Mouse (Mus musculus) testis, postnatal 14 days (tissue): Measurements from ENCODE around the gene Hoxa7.
A peak's percentile ranks its signal among the peaks of the same experiment; 100 is the strongest.

Experiments
- DNase-seq: peaks from one replicate; pipeline ENCODE4 v3.0.0; 2021; ENCODE audit warnings: low spot score

Hoxa7 gene

GRCm38 (mm10) chr6:52175864-52176263 lies 45.8 kb downstream of the Hoxa7 start:
- no peak for DNase-seq

DNA sequence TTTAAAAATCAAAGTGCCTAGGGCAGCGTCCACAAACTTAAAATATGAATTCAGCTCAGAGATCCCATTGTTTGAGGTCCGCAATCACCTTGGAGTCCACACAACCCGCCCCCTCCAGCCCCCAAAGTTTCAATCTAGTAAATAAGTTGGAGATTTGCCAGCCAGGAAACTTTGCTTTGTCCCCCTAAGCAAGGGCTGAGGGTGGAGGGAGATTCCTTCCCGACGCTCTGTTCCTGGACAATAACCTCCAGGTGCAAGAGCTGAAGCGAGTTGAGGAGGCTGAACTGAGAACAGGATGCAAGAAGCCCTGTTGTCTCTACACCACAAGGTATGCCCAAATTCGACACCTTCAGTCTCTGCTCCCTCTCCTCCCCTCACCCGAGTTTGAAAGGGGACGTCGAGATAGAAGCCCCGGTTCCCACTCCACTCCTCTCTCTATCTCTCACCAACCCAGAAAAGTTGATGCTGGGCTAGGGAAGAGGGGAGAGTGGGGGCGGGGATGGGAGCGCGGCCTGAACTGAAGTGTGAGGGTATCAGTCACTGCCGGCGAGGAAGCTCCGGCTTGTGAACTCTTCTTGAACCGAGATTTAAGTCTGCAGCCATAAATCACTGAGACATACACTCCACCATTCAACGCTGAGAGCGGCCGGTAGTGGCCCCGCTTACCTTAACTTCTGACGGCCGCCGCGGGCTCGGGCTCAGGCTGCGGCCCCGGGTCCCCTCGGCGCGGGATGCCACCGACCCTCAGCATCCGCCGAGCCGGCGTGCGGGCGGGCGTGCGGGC lies 46.5 kb downstream of the Hoxa7 start:
- DNase-seq, result no peak

DNA sequence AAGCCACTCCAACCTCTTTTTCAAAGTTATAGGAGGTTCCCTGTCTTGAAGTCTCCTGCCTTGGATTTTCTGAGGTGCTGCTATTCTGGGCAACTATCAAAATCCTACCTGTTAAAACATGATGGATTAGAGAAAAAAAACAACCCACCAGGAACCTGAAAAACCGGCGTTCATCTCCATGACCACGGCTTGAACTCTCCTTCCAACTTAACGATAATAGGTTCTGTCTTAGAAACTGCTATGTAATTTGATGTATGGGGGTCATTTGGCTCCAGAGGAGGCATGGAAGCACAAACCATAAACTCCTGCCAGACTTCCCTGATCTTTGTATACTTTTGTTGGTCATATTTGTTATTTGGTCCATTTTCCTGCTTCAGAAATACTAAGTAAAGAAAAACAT lies 48.0 kb downstream of the Hoxa7 start:
- no peak for DNase-seq

- DNase-seq, result peak; percentile 83
Measured at GRCm38 (mm10) chr6:52172501-52172900, 49.2 kb downstream of the Hoxa7 start.

GRCm38 (mm10) chr6:52171938-52172337 lies 49.7 kb downstream of the Hoxa7 start:
- DNase-seq, result no peak

- DNase-seq, result no peak
Measured at GRCm38 (mm10) chr6:52171331-52171730, 50.3 kb downstream of the Hoxa7 start.

GRCm38 (mm10) chr6:52170898-52171223 lies 50.8 kb downstream of the Hoxa7 start:
- DNase-seq, result no peak

DNA sequence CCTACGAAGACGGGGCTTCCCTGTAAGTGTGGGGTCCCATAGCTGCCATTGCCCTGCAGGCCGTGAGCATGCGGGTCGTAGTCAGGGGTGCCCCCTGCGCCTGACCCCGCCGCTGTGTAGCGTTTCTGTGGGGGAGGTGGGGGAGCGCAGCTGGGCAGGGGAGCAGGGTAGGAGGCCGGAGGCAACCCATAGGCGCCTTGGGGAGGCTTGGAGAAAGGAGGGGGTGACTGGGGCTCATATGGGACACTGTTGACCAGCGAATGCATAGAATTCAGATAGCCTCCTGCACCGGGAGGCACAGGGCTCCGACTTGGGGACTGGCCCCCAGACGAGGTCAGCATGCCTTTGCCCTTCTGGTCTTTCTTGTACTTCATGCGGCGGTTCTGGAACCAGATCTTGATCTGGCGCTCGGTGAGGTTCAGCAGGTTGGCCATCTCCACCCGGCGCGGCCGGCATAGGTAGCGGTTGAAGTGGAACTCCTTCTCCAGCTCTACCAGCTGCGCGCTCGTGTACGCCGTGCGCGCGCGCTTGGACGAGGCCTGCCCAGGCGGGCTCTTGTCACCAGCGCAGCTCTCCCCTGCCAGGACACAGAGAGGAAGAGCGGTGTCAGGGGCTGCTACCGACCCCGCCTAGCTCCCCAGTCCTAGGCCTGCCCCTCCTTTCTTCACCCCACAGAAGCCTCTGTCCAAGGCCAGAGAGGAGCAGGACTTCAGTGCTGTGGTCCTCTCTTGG lies 51.3 kb downstream of the Hoxa7 start:
- DNase-seq, result no peak

DNA sequence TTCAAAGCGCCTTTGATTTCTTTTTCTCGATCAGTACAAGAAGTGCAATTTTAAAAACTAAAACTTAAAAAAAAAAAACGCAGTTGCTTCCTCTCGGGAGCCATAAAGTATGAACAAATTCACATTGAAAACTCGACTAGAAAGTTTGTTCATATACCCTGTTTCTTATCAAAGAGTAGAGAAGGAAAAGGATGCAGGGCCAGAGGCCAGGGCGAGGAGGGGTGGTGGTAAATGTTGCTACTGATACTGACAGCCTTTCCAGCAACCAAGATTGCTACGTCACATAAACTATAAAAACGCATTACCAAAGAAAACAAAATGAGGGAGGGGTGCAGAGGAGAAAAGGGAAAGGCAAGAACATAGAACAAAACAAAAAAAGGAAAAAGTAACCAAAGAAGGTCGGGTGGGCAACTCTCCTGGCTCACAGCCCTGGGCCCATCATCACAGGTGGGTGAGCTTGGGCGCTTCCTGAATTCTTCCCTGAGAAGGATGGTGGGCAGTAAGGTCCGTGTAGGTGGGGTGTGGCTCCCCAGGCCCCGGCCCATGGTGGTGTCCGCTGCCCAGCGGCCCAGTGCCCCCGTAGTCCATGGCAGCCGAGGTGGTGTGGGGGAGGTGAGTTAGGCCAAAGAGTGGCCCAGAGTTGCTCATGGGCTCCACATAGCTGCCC lies 52.0 kb downstream of the Hoxa7 start:
- DNase-seq, result no peak

GRCm38 (mm10) chr6:52168191-52169055 lies 53.2 kb downstream of the Hoxa7 start:
- DNase-seq, result no peak

DNA sequence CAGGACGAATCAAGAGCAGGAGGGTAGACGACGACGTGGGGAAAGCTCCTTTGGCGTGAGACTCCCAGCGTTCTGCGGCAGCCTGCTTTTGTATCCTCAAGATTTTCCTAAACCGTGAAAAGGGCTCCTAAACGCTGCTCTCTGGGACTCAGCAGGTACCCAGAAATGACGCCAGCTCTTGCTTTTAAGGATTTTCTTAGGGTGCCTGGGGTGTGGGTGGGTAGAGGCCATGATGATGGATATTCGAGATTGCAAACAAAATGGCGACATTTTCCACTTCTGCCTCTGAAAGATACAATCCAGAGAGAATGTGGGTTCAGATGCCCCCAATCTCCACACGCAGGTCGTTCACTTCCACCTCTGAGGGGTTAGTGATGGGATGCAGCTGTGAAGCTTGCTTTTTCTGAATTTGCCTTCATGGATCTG lies 53.9 kb downstream of the Hoxa7 start:
- no peak for DNase-seq

DNA sequence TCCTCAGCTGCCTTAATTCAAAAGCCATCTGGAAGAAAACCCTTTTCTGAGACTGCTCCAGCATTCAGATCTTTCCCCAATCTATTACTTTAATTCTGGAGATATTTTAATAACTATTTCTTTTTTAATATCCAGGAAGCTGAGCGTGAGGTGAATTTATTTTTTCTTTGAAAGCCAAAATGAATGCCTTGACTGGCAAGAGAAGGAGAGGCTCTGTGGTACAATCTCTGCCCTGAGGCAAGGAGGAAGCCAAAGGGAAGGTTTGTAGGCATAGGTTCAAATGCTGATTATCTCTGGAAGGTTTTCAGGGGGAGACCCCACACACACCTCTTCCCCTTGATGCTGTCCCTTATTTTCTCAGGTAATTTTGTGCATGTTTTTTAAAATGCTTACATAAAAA lies 54.5 kb downstream of the Hoxa7 start:
- DNase-seq, result no peak

DNA sequence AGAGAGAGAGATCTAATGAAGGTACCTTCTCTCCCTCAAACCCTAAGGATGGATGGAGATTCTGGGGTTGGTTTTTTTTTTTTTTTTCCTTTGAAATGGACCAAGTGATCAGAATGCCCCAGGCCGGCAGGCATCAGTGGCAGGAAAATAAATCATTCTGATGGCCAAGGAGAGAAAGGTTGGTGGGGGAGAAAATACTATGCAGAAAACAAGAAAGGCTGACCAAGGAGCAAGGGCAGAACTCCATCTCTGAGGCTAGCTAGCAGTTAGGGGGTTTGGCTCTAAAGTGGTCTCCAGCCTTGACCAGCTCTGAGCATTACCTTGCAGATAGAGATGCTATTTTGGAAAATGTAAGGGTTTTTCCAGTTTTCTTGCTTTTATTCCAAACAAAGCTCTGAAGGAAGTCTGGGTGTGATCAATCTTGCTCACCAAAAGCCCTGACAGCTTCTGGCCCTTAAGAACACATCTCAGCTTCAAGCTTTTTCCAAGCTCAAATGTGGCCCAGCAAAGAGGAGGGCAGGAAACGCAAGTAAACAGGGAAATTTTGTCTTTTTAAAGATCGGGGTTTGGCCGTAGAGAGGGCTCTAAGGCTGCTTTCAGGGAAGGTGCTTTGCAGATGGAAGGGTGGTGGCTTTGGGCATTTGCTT lies 55.1 kb downstream of the Hoxa7 start:
- no peak for DNase-seq

DNA sequence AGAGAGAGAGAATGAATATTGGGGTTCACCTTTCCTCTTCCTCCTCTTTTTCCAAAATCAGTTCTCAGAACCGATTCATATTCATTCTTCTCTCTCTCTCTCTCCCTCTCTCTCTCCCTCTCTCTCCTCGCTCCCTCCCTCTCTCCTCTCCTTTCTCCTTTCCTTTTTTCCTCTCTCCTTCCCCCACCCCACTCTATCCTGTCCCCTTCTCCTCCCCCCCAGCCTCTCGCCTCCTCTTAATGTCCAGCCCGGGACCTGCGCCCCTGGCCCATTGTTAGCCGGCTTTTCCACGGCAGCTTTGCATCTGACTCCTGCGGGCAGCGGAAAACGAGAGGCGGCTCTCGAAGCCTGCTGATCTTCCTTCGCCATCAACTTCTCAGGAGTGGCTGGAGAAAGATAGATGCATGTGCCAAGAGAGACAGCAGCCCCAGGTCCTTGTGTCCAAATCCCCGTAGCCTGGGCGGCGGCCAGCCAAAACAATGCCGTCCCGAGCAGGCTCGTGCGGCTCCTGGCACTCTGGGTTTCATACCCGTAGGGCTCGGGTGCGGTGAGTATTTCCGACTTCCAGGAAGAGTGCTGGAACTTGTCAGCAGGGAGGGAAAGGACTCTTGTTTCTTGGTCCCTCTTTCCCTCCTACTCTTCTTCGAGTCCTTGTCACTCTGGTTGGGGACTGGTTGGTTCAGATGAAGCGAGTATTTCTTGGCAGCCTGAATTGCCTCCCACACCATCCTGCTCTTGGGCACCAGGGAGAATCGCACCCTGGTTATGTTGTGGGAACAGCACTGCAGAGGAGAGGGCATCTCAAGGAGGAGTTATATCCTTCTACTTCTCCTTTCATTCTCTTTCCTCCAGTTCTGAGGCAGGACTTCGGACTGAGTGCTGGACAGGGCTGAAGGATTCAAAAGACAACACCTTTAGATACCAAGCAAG lies 55.9 kb downstream of the Hoxa7 start:
- no peak for DNase-seq

- no peak for DNase-seq
Measured at GRCm38 (mm10) chr6:52164626-52165440, 56.8 kb downstream of the Hoxa7 start, which contains the start of gene Hoxa2. Gene Hoxa2 (minus strand): TSS chr6:52164831.
